Comparison of ENCODE assay signal across 12 mouse cellular contexts in the genomic region with DNA sequence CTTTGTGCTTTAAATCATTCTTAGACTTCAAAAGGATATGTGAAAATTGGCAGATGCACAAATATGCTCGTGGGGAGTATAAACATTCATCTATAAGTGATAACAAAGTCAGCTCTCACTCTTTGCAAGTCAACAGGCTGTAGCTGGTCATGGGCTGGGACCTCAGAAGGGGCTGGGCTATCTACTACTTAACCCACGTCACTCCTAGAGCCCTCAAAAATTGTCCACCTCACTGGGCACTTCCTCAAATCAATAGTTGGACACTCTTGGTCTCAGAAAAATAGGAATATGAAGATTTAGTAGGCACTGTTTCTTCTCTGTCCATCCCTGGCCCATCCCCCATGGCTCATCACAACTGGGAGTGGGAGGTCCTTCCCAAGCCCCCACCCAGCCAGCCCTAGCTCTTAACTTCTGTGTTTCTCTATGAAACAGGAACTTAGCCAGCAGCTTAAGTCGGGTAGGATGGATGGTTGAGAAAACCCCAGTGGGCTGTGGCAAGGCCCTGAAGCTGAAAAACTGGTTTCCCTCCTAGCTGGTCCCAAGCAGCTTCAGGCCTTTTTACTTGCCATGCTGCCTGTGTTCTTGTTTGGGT. TPM values are rescaled to one million over a fixed set of nuclear protein-coding genes. Genes with fewer than 3 reads are reported as not detected.
DNase-seq lines count a peak whose midpoint lies in the region; ATAC-seq and TF ChIP-seq lines count a peak whose summit lies in the region.
"Had no signal": no experiment of that assay in that cellular context is flagged by ENCODE, and none has a peak within 500 bp of the region (broad histone marks: within the 10 kb centered on the region; RNA-seq: fewer than 3 reads in every experiment).

No protein-coding gene starts in this region.

- H3K4me2 ChIP-seq in stomach, postnatal 0 days (replicated peaks; ENCODE audit: low read depth): no peak overlapping the region
- no peak overlapping the region for H3K4me2 ChIP-seq in hindbrain, embryonic 13.5 days
- no peak overlapping the region for H3K4me2 ChIP-seq in hindbrain, embryonic 12.5 days (replicated peaks)
- H3K4me2 ChIP-seq in forebrain, embryonic 15.5 days (replicated peaks): no peak overlapping the region
- H3K4me2 ChIP-seq: embryonic facial prominence, embryonic 12.5 days had no signal

- 23% methylated on average over 3 of the region's 3 CpGs for WGBS in macrophage (ENCODE audit: missing documents)
- WGBS in stomach, postnatal 0 days: 41% methylated on average over 3 of the region's 3 CpGs
- 70% methylated on average over 3 of the region's 3 CpGs for WGBS in hindbrain, embryonic 13.5 days
- 61% methylated on average over 3 of the region's 3 CpGs for WGBS in hindbrain, embryonic 12.5 days
- WGBS in forebrain, embryonic 15.5 days: 66% methylated on average over 3 of the region's 3 CpGs

- H3K27ac ChIP-seq in macrophage: peak overlapping the region; percentile 65
- H3K27ac ChIP-seq in stomach, postnatal 0 days (replicated peaks): 0 out of 2 replicates have a peak overlapping the region, but pooled peaks have one; percentile 6
- H3K27ac ChIP-seq in hindbrain, embryonic 13.5 days: no peak overlapping the region
- no peak overlapping the region for H3K27ac ChIP-seq in hindbrain, embryonic 12.5 days
- H3K27ac ChIP-seq in forebrain, embryonic 15.5 days (replicated peaks): no peak overlapping the region
- H3K27ac ChIP-seq: embryonic facial prominence, embryonic 12.5 days had no signal

- H3K9ac ChIP-seq in stomach, postnatal 0 days (ENCODE audit: low read length): no peak overlapping the region
- no peak overlapping the region for H3K9ac ChIP-seq in hindbrain, embryonic 13.5 days
- H3K9ac ChIP-seq in hindbrain, embryonic 12.5 days: no peak overlapping the region
- no peak overlapping the region for H3K9ac ChIP-seq in forebrain, embryonic 15.5 days (replicated peaks)
- H3K9ac ChIP-seq: embryonic facial prominence, embryonic 12.5 days had no signal

- TF ChIP-seq EP300 in stomach, postnatal 0 days (optimal IDR thresholded peaks at IDR 0.05): no peak

- H3K79me2 ChIP-seq in macrophage (ENCODE audit: inconsistent target): no peaks in the 10 kb centered on the region

- no peak for ATAC-seq in stomach, postnatal 0 days (ENCODE audit: low FRiP score, low TSS enrichment)
- ATAC-seq in hindbrain, embryonic 13.5 days (ENCODE audit: low FRiP score): no peak
- ATAC-seq in hindbrain, embryonic 12.5 days (ENCODE audit: low FRiP score): no peak
- ATAC-seq in forebrain, embryonic 15.5 days (replicated peaks): no peak
- ATAC-seq: forebrain, embryonic 16.5 days had no signal

- TF ChIP-seq CTCF in stomach, postnatal 0 days (IDR thresholded peaks at IDR 0.05; ENCODE audit: low read depth): no peak

- no peaks in the 10 kb centered on the region for H3K4me1 ChIP-seq in stomach, postnatal 0 days (replicated peaks; ENCODE audit: control insufficient read depth, insufficient read depth)
- peaks cover 9% of the 10 kb centered on the region; the same call in 1 of the 2 replicates for H3K4me1 ChIP-seq in hindbrain, embryonic 13.5 days (replicated peaks)
- 0 out of 2 replicates have a peak, but pooled peaks cover 3% of the 10 kb centered on the region for H3K4me1 ChIP-seq in hindbrain, embryonic 12.5 days
- H3K4me1 ChIP-seq in forebrain, embryonic 15.5 days: peaks cover 9% of the 10 kb centered on the region
- H3K4me1 ChIP-seq: embryonic facial prominence, embryonic 12.5 days had no signal

- no peaks in the 10 kb centered on the region for H3K27me3 ChIP-seq in stomach, postnatal 0 days (ENCODE audit: control insufficient read depth, insufficient read depth, low read length)
- H3K27me3 ChIP-seq in hindbrain, embryonic 13.5 days: no peaks in the 10 kb centered on the region
- no peaks in the 10 kb centered on the region for H3K27me3 ChIP-seq in hindbrain, embryonic 12.5 days
- H3K27me3 ChIP-seq in forebrain, embryonic 15.5 days: no peaks in the 10 kb centered on the region
- H3K27me3 ChIP-seq: embryonic facial prominence, embryonic 12.5 days had no signal

- no peaks in the 10 kb centered on the region for H3K36me3 ChIP-seq in macrophage (ENCODE audit: inconsistent target)
- H3K36me3 ChIP-seq in stomach, postnatal 0 days (ENCODE audit: control insufficient read depth, insufficient read depth, low read length): no peaks in the 10 kb centered on the region
- no peaks in the 10 kb centered on the region for H3K36me3 ChIP-seq in hindbrain, embryonic 13.5 days
- H3K36me3 ChIP-seq in hindbrain, embryonic 12.5 days: no peaks in the 10 kb centered on the region
- H3K36me3 ChIP-seq in forebrain, embryonic 15.5 days: no peaks in the 10 kb centered on the region
- H3K36me3 ChIP-seq: embryonic facial prominence, embryonic 12.5 days; G1E had no signal

- no peaks in the 10 kb centered on the region for H3K9me3 ChIP-seq in stomach, postnatal 0 days (ENCODE audit: control insufficient read depth, low read length)
- no peaks in the 10 kb centered on the region for H3K9me3 ChIP-seq in hindbrain, embryonic 13.5 days
- H3K9me3 ChIP-seq in hindbrain, embryonic 12.5 days (replicated peaks): no peaks in the 10 kb centered on the region
- no peaks in the 10 kb centered on the region for H3K9me3 ChIP-seq in forebrain, embryonic 15.5 days
- H3K9me3 ChIP-seq: embryonic facial prominence, embryonic 12.5 days; G1E had no signal

- H3K4me3 ChIP-seq in macrophage (ENCODE audit: inconsistent target): no peak overlapping the region
- H3K4me3 ChIP-seq in stomach, postnatal 0 days (ENCODE audit: low read depth, low read length): no peak overlapping the region
- H3K4me3 ChIP-seq in hindbrain, embryonic 13.5 days: no peak overlapping the region
- no peak overlapping the region for H3K4me3 ChIP-seq in hindbrain, embryonic 12.5 days
- H3K4me3 ChIP-seq in forebrain, embryonic 15.5 days: no peak overlapping the region
- H3K4me3 ChIP-seq: embryonic facial prominence, embryonic 12.5 days had no signal

- DNase-seq in lung, adult 18-20 months: peak; percentile 30 to 42
- no peak for DNase-seq in lung, postnatal 14 days
- DNase-seq in T-cell, adult 2 months (ENCODE audit: low spot score): peak; percentile 25
- no peak for DNase-seq in stomach, postnatal 0 days (ENCODE audit: low spot score)
- DNase-seq: midbrain, embryonic 14.5 days had no signal

RNA-seq across cellular contexts. Expression of a gene that starts 5.9 kb away (rescaled TPM):
- 10 to 100 TPM in 22 of 26 experiments, 1 to 10 TPM in 4; 4.5 to 48.2 (median 19.8) TPM for total RNA-seq in macrophage (2018; cell fraction: chromatin; rRNA removed)
- 100 to 1,000 TPM in 6 of 26 experiments, 10 to 100 TPM in 20; 46.5 to 111 (median 85.9) TPM for total RNA-seq in macrophage (2018; cell fraction: cytosol; rRNA removed)
- total RNA-seq in macrophage (2018; cell fraction: nucleus; rRNA removed): 10 to 100 TPM; 15.3 to 90.7 (median 47.5) TPM
- 69.0 to 81.4 TPM (median 69.1 TPM) in 3 replicates for polyA plus RNA-seq in macrophage (2018)
- 1.5 and 1.6 TPM in 2 replicates for polyA plus RNA-seq in stomach, postnatal 0 days (2015; fragmentation: Nextera tagmentation; extraction: Ambion mirVana)
- polyA plus RNA-seq in hindbrain, embryonic 13.5 days (2015; fragmentation: Nextera tagmentation; extraction: Ambion mirVana): 1.1 and 1.3 TPM in 2 replicates
- 1.0 and 1.6 TPM in 2 replicates for polyA plus RNA-seq in hindbrain, embryonic 12.5 days (2016; fragmentation: Nextera tagmentation; extraction: Ambion mirVana)
- 0.55 and 0.94 TPM in 2 replicates for polyA plus RNA-seq in forebrain, embryonic 15.5 days (2015; fragmentation: Nextera tagmentation; extraction: Ambion mirVana)

RNA-seq across cellular contexts. Expression of a gene that starts 31.9 kb away (rescaled TPM):
- 1 to 10 TPM in 1 of 26 experiments, not detected in 25; 1.0 TPM for total RNA-seq in macrophage (2018; cell fraction: chromatin; rRNA removed)
- total RNA-seq in macrophage (2018; cell fraction: cytosol; rRNA removed): under 1 TPM in 1 of 26 experiments, not detected in 25; 0.04 TPM
- total RNA-seq in macrophage (2018; cell fraction: nucleus; rRNA removed): not detected
- not detected in 3 replicates for polyA plus RNA-seq in macrophage (2018)
- polyA plus RNA-seq in stomach, postnatal 0 days (2015; fragmentation: Nextera tagmentation; extraction: Ambion mirVana): 0.58 and 1.1 TPM in 2 replicates
- 0.69 and 0.78 TPM in 2 replicates for polyA plus RNA-seq in hindbrain, embryonic 13.5 days (2015; fragmentation: Nextera tagmentation; extraction: Ambion mirVana)
- 2.3 and 3.3 TPM in 2 replicates for polyA plus RNA-seq in hindbrain, embryonic 12.5 days (2016; fragmentation: Nextera tagmentation; extraction: Ambion mirVana)
- 0.56 and 0.59 TPM in 2 replicates for polyA plus RNA-seq in forebrain, embryonic 15.5 days (2015; fragmentation: Nextera tagmentation; extraction: Ambion mirVana)

Comparison
In these comparisons a context has a peak if more than half of its experiments do, and no peak if none do; other contexts are left out.
1. DNase-seq: peak in lung, adult 18-20 months (2 of 2) and T-cell, adult 2 months (single experiment); none in lung, postnatal 14 days (single experiment) and stomach, postnatal 0 days (single experiment).
2. H3K27ac ChIP-seq: peak in macrophage (single experiment) and stomach, postnatal 0 days (single experiment); none in hindbrain, embryonic 13.5 days (single experiment), hindbrain, embryonic 12.5 days (single experiment) and forebrain, embryonic 15.5 days (single experiment).
3. RNA of a gene that starts 5.9 kb away (polyA plus RNA-seq): 69.0 to 81.4 TPM in macrophage; 1.5 to 1.6 TPM in stomach, postnatal 0 days, 1.1 to 1.3 TPM in hindbrain, embryonic 13.5 days, 1.0 to 1.6 TPM in hindbrain, embryonic 12.5 days and 0.55 to 0.94 TPM in forebrain, embryonic 15.5 days; every median in the first group is over 10 times any median in the second.